Mouse (Mus musculus): ENCODE results near the gene Dmbx1.
A peak's percentile ranks its signal among the peaks of the same experiment; 100 is the strongest.

Dmbx1 gene

DNA sequence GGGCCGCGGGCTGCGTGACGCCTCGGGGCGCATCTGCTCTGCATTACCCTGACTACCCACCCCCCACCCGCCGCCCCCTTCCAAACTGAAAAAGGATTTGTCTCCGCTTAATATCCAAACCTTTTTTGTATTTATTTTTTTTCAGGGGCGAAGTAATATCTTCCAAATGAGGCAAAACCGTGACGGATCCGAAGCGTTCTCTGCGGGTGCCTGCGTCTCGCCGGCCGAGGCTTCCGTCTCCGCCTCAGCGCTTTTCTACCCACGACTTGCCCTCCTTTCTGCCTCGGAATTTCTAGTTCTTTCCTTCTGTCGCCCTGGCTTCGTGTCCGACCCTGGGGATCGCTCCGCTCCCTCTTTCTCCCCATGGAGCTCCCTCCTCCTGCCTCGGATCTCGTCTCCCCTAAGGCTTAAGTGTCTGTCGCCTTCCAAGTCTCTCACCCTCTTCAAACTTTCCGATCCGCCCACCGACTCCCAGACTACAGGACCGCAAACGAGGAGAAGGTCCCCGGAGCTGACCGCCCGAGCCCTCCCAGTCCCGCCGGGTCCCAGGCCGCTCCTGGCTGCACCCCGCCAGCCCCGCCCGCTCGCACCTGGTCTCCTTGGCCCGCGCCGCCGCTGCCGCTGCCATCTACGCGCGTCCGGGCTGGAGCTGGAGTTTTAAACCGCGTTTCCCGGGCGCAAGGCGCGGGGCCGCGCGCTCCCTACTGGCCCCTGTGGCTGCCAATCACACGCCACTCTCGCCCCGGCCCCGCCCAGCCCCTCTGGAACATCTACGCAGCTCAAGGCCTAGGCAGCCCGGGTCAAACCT, at the start of gene Dmbx1:
Gene Dmbx1, minus strand, starts transcription at position 632 of the 808 bp plus-strand sequence.
- DNase-seq (ENCODE audit: low spot score in 2 of 2): no peak

DNA sequence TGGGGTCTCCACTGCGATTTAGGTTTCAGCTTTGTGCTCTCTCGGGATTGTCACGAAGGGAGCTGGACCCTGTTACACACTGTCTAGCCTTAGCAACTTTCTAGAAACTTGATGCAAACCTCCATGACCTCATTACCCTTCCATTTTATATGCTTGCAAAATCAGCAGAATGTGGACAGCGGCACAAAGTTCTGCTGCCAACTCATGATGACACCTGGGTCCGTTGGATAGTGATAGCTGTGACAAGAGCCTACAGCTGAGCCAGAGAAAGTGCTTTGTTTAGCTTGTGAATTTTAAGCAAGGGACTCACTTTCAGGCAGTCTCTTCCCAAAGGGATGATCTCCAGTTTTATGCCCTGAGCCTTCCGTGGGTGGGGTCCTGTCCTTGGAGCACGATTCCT, 49.7 kb upstream of the Dmbx1 start:
- no peak for DNase-seq (ENCODE audit: low spot score in 2 of 2)

DNA sequence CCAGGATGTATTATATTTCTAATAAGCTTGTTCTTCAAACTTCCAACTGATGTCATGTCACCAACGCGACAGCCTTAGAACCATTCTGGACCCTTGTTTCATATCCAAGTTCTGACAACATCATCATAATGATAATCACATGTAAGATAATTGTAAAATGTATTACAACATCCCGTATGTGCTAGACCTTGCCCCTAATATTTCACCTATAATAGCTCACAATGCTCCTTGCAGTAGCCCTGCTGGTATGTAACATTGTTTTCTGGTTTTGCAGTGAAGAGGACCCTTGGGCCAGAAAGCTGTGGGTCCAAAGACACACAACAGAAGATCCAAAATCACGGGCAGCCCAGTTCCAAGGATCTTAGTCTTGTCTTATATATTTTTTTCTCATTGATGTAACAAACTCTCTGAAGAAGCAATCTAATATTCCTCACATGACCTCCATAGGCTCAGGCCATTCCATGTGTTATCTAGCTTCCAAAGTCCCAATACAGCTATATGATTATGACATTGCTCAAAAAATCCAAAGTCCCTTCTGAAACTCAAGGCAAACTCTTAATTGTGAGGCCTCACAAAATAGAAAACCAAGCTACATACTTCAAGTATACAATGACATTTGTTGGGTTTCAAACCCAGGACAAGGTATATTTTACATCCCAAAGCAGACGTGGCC, 48.3 kb upstream of the Dmbx1 start:
- DNase-seq (ENCODE audit: low spot score in 2 of 2): no peak

DNA sequence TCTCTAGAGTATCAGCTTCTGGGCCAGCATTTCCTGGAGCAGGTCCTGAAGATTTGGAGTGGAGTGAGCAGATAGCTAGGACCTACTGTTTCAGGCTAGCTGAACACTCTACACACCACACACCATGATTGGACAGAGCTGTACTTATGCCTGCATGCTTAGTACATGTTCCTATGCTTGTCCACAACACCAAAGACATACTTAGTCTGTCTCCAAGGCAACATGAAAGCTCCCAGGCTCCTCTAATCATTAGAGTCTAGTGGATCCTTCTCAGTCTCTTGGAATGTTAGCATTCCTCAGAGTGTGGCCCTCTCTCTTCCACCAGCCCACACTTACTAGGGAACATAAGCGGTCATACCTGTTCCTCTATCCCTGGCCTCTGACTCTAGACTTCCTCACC, 47.7 kb upstream of the Dmbx1 start:
- no peak for DNase-seq (ENCODE audit: low spot score in 2 of 2)

DNA sequence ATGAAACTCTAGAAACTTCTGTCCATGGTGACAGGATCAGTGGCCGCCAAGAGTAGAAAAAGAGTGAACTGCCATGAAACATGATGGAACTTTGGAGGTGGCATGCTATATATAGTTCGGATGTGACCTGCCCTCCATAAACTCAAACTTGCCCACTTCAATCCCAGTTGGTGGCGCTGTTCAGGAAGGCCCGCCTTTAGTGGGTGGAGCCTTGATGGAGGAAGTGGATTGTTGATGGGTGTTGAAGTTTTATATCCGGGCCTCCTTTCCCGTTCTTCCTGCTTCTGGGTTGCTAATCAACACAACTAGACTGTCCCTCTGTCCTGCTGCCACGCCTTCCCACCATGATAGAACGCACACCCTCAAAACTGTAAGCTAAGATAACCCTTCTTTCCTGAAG, 45.2 kb upstream of the Dmbx1 start:
- no peak for DNase-seq (ENCODE audit: low spot score in 2 of 2)

DNA sequence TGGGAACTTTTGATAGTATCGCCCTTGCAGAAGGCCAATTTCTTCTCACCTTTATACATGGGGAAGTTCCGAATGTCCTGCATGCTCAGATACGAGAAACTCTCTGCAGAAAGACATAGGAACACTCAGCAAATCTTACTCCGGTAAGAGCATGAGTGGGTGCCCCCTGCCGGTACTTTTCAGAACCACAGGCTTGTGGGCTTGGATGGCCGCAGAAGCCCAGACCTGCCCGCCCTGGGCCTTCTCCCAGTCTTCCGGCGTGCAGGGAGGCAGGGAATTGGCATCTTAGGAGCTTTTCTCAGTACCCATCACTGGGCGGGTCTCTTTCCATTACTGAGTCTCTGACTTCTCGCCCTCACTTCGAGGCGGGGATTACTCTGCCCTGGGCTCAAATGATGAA, 44.4 kb upstream of the Dmbx1 start:
- peak; percentile 57 to 90 for DNase-seq (ENCODE audit: low spot score in 2 of 2)

DNA sequence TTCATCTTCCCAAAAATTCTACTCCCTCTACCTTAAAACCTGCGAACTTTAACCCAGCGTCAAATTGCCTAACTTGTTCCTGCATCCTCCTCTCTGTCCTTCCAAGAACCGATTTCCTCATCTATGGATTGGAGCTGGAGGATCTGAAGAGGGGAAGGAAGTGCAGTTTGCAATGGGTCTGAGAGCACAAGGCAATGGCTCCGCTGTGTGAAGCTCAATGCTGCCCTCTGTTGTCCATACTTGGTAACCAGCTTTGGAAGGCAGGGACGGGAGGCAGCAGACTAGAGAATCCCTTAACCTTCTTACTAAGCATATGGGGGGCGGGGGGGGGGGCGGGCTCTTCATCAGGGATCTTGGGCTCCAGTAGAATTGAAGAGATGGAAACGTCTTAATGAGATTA, 41.0 kb upstream of the Dmbx1 start:
- DNase-seq (ENCODE audit: low spot score in 2 of 2): peak in 1 of 2 experiments; percentile 69

DNA sequence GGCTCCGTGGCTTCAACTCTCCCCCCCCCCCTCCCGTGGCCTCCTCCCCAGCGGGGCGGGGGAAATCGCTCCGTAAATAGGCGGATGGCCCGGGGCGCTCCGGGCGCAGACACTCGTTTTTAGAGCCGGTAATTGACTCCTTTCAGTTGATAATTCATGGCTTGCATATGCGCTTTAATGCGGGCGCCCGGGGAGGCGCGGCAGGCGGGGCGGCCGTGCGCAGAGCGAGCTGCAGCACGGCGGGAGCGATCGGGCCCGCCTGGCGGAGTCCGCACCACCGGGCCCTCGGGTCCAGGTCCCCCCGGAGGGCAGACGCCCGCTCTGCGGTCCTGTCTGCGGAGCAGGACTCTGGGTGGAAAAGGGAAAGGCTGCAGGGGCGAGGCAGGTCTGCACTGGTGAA, 39.7 kb upstream of the Dmbx1 start:
- DNase-seq (ENCODE audit: low spot score in 2 of 2): no peak

DNA sequence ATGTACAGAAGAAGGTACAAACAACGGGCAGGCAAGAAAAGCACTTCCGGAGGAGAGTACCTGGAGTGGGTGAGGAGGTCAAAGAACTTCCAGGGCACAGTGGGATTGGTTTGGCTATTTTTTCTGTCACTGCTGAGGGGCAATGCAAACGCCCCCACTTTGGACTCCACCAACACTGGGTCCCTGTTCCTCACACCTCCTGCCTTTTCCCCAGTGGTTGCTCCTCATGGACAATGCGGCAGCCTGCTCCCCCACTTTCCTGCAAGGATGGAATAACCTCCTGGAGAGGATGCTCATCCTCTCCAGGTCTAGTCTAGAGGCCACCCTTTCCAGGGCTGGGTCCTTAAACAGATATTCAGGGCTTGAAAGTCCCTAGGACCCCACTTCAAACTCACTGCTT, 39.2 kb upstream of the Dmbx1 start:
- DNase-seq (ENCODE audit: low spot score in 2 of 2): no peak

DNA sequence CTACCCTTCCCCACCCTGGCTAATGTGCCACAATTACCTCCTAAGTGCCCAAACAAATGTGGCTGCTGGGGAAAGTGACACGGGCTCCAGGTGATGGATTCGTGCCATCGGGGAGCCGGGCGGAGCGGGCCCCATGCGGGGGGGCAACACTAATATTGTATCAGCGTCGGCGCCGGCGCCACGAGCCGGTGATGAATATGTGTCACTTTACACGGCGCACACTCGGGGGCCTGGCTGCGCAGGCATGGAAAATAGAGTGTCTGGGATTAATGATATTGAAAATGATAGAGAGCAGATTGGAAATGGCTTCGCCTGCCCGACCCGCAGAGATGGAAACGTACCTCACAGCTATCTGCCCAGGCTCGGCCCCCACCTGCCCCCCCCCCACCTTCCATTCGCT, 32.8 kb upstream of the Dmbx1 start:
- no peak for DNase-seq (ENCODE audit: low spot score in 2 of 2)

DNA sequence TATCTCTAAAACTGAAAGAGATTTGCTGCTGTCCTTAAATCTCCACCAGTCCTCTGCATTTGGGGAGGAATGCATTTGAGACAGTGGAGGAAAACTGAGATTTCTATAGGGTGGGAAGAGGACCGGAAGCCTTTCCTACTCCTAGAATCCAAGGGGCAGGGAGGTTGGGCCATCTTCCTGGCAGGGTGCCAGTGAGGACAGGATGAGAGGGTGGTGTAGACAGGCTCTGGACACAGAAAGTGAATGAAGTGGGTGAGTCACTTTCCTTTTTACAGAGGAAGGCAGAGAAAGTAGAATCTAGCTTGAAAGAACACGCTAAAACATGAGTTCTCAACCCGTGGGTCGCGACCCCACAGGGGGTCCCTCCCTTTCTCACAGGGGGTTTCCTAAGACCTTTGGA, 24.7 kb upstream of the Dmbx1 start:
- DNase-seq (ENCODE audit: low spot score in 2 of 2): no peak

DNA sequence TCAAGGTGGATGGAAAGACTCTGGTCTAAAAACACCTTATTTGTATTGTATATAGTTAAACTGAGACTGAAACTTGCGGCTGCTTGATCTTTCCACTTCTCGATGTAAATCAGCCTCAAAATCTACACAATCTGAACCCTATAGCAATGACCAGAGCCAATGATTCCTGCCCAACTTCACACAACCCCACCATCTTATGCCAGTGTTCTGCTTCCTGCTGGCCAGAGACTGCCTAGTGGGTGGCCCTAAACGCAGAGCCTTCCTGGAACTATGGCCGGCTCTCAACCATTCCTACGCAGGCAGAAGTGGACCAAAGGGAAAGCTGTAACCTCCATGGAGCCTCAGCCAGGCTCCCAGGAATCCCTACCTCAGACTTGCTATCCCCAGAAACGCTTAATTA, 24.0 kb upstream of the Dmbx1 start:
- DNase-seq (ENCODE audit: low spot score in 2 of 2): no peak

DNA sequence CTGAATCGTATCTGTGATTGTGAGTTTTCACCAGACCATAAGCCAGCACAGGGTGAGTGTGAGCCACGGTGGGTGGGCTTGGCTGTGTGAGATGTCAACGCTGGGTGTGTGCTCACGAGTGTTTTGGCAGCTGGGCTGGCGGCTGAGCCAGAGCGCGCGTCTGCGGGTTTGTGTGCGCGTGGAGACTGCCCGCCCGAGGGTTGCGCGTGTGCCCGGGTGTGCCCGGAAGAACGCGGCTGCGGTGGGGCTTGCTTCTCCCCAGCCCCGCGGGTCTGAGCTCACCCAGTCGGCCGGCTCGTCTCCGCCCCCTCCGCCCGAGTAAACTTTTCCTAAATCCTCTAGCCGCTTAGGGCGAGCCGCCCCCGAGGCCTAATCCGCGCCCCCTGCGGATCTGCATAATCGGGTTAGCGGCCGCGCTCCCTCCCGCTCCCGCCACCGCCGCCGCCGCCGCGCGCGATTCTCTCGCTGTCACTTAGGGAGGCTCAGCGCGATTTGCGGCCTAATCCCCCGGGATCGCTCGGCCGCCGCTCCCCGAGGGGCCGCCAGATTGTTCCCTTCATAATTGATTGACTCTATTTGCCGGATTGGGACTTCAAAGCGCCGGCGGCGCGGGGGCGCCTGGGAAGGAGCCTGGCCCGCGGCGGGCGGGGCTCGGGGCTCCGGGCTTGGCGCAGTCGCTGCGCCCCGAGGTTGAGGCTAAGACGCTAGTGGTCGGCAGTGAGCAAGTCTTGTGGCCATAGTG, 23.1 kb upstream of the Dmbx1 start:
- DNase-seq (ENCODE audit: low spot score in 2 of 2): no peak

DNA sequence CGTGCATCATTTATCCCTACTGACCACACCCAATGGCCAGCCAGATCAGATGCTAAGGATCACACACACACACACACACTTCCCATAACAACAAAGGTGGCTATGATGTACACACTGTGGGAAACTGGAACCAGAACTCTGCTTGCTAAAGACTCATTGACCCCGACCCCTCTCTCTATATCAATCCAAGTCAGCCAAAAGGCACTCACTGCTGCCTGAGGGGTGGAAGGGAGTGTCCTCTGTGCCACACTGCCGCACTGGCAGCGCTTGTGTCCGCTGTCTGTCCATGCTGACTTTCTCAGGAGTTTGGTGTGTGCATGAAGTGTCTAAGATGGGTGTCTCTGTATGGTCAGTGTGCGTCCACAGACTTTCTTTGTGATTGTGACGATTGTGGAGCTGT, 22.3 kb upstream of the Dmbx1 start:
- DNase-seq (ENCODE audit: low spot score in 2 of 2): no peak

DNA sequence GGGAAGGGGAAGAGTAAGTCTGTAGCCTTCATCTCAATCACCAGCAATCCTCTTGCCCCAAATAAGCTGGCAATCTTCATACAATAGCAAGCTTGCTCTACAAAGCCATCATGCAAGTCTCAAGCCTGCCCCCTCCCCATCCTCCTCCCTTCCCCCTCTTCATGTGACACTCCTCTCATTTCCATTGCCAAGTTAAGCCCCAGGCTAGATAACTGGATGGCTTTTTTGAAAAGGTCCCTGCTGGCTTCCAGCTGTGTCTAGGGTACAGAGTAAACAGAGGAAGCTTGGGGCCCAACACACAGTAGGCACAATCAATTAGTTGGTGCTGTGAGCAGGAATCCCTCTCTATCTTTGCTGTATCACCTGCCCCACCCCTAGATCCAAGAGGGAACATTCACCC, 19.8 kb upstream of the Dmbx1 start:
- DNase-seq (ENCODE audit: low spot score in 2 of 2): no peak

DNA sequence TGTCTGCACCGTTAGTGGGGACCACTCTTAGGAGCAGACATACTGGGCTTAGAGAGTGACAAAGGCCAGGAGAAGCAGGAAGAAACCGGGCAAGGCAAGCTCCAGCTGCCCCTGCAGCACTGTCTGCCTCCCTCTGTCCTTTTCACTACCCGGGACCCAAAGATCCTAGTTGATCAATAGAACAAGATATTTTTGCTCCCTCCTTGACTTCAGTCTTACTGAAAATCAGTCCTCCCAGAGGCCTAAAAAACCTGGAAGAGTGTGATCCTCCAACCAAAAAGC, 15.7 kb upstream of the Dmbx1 start:
- DNase-seq (ENCODE audit: low spot score in 2 of 2): no peak

DNA sequence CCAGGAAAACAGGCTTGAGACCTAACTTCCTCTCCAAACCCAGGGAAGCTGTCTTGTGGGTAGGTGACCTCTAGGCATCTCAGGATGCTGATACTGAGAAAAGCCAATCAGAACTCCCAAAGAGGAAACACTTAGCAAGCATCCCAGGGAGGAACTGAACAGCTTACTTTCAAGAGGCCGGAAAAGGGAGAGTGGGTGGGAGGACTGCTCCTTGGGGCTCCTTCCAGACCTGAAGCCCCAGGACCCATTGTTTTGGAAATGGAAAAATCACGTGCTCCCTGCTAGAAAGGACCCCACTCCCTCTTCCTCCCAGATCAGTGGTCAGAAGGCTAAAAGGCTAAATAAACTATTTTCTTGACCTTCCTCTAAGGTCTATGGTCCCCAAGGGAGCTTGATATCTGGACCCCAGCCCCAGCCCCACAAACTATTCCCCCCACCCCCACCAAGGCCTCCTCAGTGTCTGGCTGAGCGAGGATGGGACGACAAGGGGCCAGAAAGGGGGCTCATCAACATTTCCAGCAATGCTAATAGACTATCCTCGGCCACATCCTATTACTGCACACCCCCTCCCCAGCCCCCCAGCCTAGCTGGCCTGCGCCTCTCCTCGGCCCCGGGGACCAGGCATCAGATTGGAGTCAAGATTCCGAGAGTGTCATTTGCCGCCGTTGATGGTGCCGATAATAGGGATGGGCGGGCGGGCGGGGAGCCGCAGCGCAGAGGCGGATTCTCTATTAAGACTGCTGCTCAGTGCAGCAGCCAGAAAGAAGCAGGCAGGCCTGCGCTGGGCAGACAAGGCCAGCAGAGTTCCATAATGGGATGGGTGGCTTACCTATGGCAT, 15.1 kb upstream of the Dmbx1 start:
- DNase-seq (ENCODE audit: low spot score in 2 of 2): no peak

DNA sequence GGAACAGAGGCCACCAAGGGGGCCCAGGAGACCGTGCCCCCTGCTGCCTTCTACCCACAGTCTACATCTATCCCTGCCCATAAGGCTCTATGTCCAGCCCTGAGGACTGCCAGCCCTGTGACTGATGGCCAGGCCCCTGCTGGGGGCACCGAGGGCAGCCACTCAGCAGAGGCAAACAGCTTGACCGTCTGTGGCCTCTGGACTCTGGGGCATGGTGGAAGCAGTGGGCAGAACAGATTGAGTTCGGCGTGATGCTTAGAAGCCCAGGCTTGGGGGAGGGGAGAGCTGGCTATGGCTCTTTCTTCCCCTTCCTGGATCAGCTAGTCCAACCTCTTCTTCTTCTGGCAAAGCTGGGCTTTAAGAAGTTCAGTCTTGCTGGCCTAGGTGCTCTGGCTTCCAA, 13.8 kb upstream of the Dmbx1 start:
- no peak for DNase-seq (ENCODE audit: low spot score in 2 of 2)

DNA sequence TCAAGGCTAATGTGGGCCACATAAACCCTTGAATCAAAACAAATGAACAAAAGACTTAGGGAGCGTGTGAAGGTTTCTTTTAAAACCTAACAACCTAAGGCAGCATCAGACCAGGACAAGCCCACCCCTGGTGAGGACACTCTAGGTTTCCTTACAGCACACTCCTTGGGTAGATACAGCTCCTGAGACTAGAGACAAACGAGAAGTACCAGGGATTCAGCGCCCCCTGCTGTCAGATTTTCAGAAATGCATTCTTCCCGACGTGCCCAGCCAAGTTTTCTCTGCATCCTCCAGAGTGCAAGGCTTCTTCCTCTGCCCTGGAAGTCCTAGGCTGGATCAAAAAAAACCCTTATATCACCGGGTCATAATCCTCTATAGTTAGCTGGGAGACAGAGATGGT, 13.0 kb upstream of the Dmbx1 start:
- no peak for DNase-seq (ENCODE audit: low spot score in 2 of 2)

DNA sequence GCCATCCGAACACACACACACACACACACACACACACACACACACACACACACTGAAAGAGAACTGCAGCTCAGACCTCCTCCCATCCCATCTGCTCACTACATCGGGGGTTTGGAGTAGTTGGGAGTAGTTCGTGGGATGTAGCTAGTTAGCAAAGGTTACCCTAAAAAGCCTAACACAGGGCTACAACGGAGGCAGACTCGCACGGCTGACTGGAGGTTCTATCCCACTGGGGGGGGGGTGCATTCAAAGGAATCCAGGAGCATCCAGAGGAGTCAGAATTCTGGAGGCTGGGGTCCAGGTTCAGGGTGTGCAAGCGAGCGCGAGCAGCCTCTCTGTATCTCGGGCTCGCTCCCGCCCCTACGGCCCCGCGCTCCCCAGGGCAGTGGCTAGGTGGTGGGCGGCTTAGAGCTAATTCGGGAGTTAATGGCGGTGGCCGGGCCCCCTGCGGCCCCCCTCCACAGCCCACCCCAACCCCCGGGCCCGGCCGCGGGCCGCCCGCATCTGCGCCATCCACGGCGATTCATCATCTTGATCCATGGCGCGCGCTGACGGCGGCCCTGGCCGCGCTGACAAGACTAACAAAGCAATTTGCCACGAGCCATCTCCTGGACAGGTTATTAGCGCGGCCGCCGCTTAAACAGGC, 4.1 kb upstream of the Dmbx1 start:
- no peak for DNase-seq (ENCODE audit: low spot score in 2 of 2)

DNA sequence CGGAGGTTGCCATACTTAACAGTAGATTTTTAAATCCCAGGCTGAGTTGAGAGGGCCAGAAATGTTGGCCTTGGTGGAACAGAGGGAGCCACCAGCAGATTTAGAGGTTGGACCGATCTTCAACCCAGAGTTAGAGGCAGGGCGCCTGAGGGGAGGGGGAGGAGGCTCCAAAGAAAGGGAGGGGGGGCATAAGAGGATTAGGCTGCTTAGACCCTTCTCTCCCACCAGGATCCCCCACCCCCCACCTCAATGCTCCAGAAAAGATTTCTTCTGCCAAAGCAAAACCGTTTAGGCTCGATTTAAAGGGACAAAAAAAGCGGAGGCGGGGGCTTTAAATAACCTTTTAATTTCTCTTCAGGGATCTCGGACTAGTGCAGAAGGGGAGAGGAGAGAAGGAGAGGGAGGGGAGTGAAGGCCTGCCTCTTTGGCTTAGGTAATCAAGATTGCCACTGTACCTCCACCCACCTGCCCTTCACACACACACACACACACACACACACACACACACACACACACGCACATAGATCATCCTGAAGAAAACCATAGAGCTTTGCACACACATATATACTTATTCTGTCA, 1.6 kb upstream of the Dmbx1 start:
- no peak for DNase-seq (ENCODE audit: low spot score in 2 of 2)
